Mouse (Mus musculus) forebrain, embryonic 10.5 days (tissue): ENCODE results near the gene Mas1. TPM values are rescaled to one million over a fixed set of nuclear protein-coding genes. Genes with fewer than 3 reads are reported as not detected.
A peak's percentile ranks its signal among the peaks of the same experiment; 100 is the strongest.

Source experiments
- DNase-seq: peaks from one replicate; pipeline ENCODE4 v3.0.0-alpha.2; 2017; ENCODE audit warnings: low spot score; ENCODE audit errors: extremely low spot score
- H3K27ac ChIP-seq: fragments of 300-500 bp; sonication (generic); 2 replicates; pipeline ENCODE4 v1.5.1; 2016; ENCODE audit warnings: mild to moderate bottlenecking
- H3K27me3 ChIP-seq: fragments of 300-500 bp; sonication (generic); 2 replicates; pipeline ENCODE4 v1.6.1; 2016; ENCODE audit warnings: mild to moderate bottlenecking; ENCODE audit not compliant: poor library complexity, severe bottlenecking
- H3K36me3 ChIP-seq: fragments of 300-500 bp; sonication (generic); replicated peaks from 2 replicates; pipeline ENCODE4 v1.6.1; 2016; ENCODE audit warnings: mild to moderate bottlenecking, moderate library complexity
- H3K4me1 ChIP-seq: fragments of 300-500 bp; sonication (generic); 2 replicates; pipeline ENCODE4 v1.6.1; 2016
- H3K4me3 ChIP-seq: fragments of 300-500 bp; sonication (generic); 2 replicates; pipeline ENCODE4 v1.5.1; 2016; ENCODE audit warnings: mild to moderate bottlenecking, moderate library complexity
- H3K9me3 ChIP-seq: fragments of 300-500 bp; sonication (generic); 2 replicates; pipeline ENCODE4 v1.6.1; 2016; ENCODE audit warnings: mild to moderate bottlenecking, moderate library complexity
- WGBS: fragments of 180-500 bp; shearing (Covaris S2); methylation state at CpG from one replicate; pipeline ENCODE4 v1.1.7; 2016; 5-methylcytosine and 5-hydroxymethylcytosine counted together
- polyA plus RNA-seq: library from polyadenylated mRNA; unstranded; fragments of >200 nt; fragmentation: Nextera tagmentation; extraction: Ambion mirVana; gene quantifications from 2 replicates; pipeline ENCODE4 v1.2.1, GENCODE M21; 2016

The Mas1 gene
- 0.49 and 0.51 TPM in 2 replicates for polyA plus RNA-seq

DNA sequence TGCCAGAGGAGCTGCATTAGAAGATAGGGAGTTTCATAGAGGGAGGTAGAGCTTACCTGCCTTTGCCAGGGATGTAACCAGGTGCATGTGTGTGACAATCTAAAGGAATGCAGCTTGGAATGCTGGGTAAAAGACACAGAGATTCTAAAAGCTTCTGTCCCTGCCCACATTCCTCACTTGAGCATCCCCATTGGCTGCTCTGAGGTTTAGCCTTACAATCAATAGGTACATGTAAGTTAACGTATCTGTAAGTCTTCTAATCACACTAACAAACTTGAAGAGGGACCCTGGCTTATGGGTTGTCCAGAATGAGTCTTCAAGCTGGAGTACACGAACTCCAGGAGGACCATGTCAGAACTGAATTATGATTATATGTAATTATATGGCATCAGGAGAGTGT, at the start of gene Mas1:
TSS of gene Mas1 (minus strand) at position 101 of the 400 bp plus-strand sequence.
- Histone ChIP-seq H3K27ac (no peak within 1 kb of the TSS), H3K9me3 (no peaks in the 10 kb centered on the region), H3K4me1 (peaks cover 9% of the 10 kb centered on the region; the same call in 1 of the 2 replicates), H3K4me3 (no peak within 1 kb of the TSS), H3K27me3 (peaks cover 11% of the 10 kb centered on the region; the same call in 1 of the 2 replicates), H3K36me3 (no peaks in the 10 kb centered on the region)
- DNase-seq = no peak
- WGBS = 63% methylated on average over 2 of the region's 2 CpGs

DNA sequence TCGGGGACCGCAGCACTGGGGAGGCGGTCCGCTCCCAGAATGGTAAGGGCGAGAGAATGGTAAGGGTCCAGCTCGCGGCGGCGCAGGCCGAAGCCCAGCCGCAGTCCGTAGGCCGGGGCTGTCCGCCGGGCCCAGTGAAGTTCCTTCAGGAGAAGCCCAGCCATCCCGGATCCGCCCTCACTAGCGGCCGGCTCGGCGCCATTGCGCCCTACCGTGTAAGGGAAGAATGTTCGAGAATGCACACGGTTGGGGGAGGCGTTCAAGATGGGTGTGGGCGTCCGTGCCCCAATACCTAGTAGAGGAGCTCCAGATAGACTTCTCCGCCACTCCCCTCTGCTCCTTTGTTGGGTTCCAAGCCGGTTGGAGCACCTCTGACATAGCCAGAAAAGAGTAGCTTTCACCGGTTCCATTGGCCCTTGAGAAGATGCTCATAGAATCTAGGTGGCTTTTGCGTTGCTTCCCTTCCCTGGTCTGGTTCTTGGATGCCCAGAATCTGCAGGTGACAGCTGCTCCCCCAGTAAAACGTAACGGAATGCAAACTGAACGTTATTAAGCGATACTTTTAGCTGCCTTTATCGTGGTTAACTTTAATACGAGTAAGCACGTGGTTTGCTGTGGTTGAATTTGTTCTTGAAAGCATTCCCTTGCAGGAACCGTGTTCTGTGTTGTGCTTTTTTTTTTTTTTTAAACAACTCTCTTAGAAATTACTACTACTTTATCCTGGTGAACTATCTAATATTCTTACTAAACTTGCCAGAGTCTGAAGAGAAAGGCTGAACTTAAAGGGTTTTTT, 48.8 kb upstream of the Mas1 start:
- Histone ChIP-seq H3K27ac (peak overlapping the region; percentile 96), H3K9me3 (no peaks in the 10 kb centered on the region), H3K4me1 (peaks cover 17% of the 10 kb centered on the region), H3K36me3 (peaks cover 74% of the 10 kb centered on the region), H3K4me3 (peak overlapping the region; percentile 80), H3K27me3 (no peaks in the 10 kb centered on the region)
- WGBS = under 1% methylated on average over 40 of the region's 40 CpGs
- no peak for DNase-seq

DNA sequence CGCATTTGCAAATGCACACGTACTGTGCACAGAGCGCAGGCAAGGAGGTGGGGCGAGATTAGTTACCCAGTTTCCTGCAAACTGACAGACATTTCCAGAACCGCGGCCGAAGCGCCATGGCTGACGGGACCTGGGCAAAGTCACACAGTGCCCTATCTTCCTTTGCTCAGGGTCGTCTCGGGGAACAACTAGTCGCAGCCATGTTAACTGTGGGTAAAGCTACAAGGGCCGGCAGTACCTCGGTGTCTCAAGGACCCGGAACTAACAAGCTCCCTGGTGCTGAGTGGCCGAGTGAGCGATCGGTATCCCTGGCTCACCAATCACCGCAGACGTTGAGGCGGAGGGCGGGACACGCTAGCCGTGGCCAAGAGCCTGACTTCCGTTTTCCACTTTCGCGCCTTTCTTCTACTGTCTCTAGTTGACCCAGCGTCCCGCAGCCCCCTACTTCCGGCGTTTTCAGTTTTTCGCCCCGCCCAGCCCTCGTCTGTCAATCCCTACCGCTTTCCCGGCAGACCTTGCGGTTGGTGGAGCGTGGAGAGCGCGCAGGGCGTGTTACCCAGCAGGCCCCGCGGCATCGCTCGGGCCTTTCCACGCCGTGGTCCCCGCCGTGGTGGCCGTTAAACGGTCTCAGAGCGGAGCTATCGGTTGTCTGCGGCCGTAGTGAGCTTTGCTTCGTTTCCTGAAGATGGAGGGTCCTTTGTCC, 48.1 kb upstream of the Mas1 start, which contains the start of gene Mrpl18:
TSS of gene Mrpl18 (minus strand) at position 465 of the 703 bp plus-strand sequence.
- H3K36me3 ChIP-seq = peaks cover 74% of the 10 kb centered on the region
- under 1% methylated on average over 56 of the region's 56 CpGs for WGBS

DNA sequence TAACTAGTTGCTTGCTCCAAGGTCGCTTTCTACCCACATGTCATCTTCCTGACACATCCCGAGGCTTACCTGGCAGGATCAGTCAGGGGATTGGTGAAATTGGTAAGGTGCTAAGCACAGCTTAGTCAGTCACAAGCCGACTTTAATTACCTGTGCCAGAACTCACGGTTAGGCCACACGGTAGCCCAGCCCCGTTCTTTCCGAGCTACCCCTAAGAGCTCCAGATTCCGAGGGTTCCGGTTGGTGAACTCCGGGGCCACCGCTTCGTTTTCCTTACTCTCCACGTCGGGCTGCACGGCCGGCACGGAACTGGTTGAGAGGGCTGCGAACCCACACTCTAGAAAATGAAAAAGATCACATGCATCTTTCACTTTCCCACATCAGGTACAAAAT, 47.5 kb upstream of the Mas1 start, which contains the start of gene Tcp1:
TSS of gene Tcp1 (plus strand) at position 214 of the 393 bp plus-strand sequence.
- 1% methylated on average over 18 of the region's 18 CpGs for WGBS
- peak within 1 kb of the TSS; percentile 96 for H3K27ac ChIP-seq
- H3K4me1 ChIP-seq = peaks cover 17% of the 10 kb centered on the region
- DNase-seq = no peak
- H3K4me3 ChIP-seq = peak within 1 kb of the TSS; percentile 80
- H3K36me3 ChIP-seq = peaks cover 74% of the 10 kb centered on the region
- H3K27me3 ChIP-seq = no peaks in the 10 kb centered on the region
- no peaks in the 10 kb centered on the region for H3K9me3 ChIP-seq

More for the DNA sequence above, 48.1 kb upstream of the Mas1 start, which contains the start of gene Mrpl18:
- Histone ChIP-seq H3K4me1 (peaks cover 17% of the 10 kb centered on the region), H3K27me3 (no peaks in the 10 kb centered on the region), H3K4me3 (peak within 1 kb of the TSS; percentile 80), H3K9me3 (no peaks in the 10 kb centered on the region), H3K27ac (peak within 1 kb of the TSS; percentile 96)
- DNase-seq = peak; percentile 100

DNA sequence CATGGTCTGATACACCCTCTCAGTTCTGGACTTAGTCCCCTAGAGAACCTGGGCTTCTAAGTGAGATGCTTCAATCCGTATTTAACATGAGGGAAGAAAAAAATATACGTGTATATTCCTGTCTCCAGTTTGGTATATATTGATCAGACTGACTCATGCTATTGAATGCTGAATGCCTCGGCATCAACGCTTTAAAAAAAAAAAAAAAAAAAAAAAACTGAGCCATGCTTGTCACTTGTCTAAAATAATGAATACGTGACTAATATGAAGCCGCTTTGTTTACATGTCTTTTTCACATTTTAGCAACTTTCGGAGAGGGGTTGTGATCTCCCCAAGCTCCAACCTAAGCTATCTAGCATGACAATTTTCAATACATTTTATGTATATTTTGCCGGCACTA, 42.4 kb upstream of the Mas1 start:
- Histone ChIP-seq H3K4me3 (no peak overlapping the region), H3K36me3 (peaks cover 68% of the 10 kb centered on the region), H3K27ac (no peak overlapping the region), H3K4me1 (peaks cover 7% of the 10 kb centered on the region), H3K9me3 (no peaks in the 10 kb centered on the region), H3K27me3 (no peaks in the 10 kb centered on the region)
- DNase-seq = no peak
- WGBS = 93% methylated on average over 8 of the region's 8 CpGs

DNA sequence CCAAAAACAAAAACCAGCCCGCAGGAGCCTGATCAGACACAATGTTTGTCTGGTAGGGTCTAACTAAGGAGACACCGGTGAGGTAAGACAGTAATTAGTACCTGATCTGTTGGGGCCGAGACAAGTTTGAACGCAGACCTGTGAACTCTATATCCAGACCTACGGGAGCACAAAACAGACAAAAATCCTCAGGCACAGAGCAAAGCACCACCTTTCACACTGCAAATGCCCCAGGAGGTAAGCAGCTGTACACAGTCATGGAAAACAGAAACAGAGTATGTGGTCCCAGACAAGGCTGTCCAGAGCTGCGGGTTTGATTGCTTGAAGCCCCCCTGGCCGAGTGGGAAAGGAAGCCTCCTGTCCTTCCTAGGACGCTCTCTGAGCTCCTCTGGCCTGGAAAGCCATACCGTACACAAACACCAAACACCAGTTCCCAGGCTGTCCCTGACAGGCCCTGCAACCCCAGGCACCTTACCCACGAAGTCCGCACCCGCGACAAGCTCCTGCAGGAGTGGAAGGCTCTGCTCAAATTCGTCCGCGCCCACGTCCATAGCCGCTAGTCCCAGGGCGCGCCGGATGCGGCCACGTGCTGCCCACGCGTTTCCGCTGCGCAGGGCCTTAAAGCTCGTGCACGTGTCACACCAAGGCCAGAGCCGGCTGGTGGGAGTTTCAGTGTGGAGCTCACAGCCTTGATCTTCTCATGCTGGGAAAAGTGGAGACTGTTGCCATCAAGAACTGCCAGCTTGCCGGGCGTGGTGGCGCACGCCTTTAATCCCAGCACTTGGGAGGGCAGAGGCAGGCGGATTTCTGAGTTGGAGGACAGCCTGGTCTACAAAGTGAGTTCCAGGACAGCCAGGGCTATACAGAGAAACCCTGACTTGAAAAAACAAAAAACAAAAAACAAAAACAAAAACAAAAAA, 41.7 kb upstream of the Mas1 start, which contains the start of gene Pnldc1:
TSS of gene Pnldc1 (minus strand) at position 870 of the 920 bp plus-strand sequence.
- Histone ChIP-seq H3K27me3 (no peaks in the 10 kb centered on the region), H3K4me3 (no peak within 1 kb of the TSS), H3K36me3 (peaks cover 73% of the 10 kb centered on the region), H3K9me3 (no peaks in the 10 kb centered on the region), H3K4me1 (no peaks in the 10 kb centered on the region), H3K27ac (no peak within 1 kb of the TSS)
- no peak for DNase-seq
- 79% methylated on average over 35 of the region's 35 CpGs for WGBS

DNA sequence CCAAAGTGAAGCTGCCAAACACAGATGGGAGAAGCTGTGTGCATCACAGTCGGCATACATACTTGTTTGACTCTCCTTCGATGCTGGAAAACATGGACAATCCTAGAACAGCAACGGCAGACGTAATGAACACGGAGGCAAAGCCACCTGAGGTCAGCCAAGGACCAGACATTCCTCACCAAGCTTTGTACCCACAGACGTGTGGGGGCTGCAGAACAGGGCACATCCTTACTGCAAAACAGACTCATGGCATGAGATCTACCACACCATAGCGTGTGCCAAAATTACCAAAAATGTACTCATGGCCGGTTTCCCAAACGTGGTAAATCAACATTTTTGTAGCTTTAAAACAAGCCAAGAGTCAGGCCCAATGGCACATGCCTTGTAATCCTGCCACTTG, 38.5 kb upstream of the Mas1 start:
- no peak overlapping the region for H3K27ac ChIP-seq
- DNase-seq = no peak
- 91% methylated on average over 9 of the region's 9 CpGs for WGBS
- peaks cover 13% of the 10 kb centered on the region for H3K4me1 ChIP-seq
- H3K4me3 ChIP-seq = no peak overlapping the region
- no peaks in the 10 kb centered on the region for H3K27me3 ChIP-seq
- H3K9me3 ChIP-seq = no peaks in the 10 kb centered on the region
- H3K36me3 ChIP-seq = peaks cover 61% of the 10 kb centered on the region

DNA sequence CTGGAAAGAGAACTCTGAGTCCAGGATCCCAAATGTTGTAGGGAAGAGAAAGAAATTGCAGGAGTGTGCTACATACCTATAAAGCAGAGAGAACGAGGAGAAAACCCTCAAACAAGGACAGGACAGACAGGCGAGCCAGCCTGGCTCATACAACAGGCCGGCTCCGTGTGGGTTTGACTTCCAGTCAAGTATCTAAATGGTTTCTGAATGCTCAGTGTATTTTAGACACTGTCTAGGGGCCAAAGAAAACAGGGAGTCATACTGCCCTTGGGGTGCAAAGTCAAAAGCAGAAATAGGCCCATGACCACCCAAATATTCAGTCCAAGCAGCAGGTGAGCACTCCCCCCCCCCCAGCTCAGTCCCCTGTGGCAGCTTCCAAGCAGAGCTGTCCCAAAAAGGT, 37.9 kb upstream of the Mas1 start:
- 90% methylated on average over 4 of the region's 4 CpGs for WGBS
- H3K4me1 ChIP-seq = peaks cover 13% of the 10 kb centered on the region
- H3K36me3 ChIP-seq = peaks cover 61% of the 10 kb centered on the region

DNA sequence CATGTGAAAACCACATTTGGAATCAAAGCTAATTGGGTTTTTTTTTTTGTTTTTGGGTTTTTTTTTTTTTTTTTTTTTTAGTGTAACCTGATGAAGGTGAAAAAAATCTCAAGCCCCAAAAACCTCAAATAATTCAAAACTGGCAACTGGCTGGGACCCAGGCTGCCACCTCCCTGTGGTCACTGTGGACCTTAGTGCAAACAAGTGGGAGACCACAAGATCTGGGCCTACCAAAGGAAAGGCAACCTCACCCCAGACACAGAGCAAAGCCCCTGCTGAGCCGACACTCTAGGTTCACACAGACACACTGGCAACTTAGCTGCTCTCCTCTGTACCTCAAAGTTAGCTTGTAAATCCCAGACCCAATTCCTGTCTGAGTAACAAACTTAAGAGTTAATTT, 36.4 kb upstream of the Mas1 start:
- H3K4me1 ChIP-seq = peaks cover 13% of the 10 kb centered on the region
- no peak overlapping the region for H3K27ac ChIP-seq
- no peaks in the 10 kb centered on the region for H3K27me3 ChIP-seq
- H3K4me3 ChIP-seq = no peak overlapping the region
- H3K36me3 ChIP-seq = peaks cover 56% of the 10 kb centered on the region
- WGBS = 77% methylated on average over 1 of the region's 1 CpGs
- H3K9me3 ChIP-seq = no peaks in the 10 kb centered on the region
- no peak for DNase-seq

More for the DNA sequence above, 37.9 kb upstream of the Mas1 start:
- Histone ChIP-seq H3K4me3 (no peak overlapping the region), H3K27me3 (no peaks in the 10 kb centered on the region), H3K9me3 (no peaks in the 10 kb centered on the region), H3K27ac (no peak overlapping the region)
- DNase-seq = no peak

DNA sequence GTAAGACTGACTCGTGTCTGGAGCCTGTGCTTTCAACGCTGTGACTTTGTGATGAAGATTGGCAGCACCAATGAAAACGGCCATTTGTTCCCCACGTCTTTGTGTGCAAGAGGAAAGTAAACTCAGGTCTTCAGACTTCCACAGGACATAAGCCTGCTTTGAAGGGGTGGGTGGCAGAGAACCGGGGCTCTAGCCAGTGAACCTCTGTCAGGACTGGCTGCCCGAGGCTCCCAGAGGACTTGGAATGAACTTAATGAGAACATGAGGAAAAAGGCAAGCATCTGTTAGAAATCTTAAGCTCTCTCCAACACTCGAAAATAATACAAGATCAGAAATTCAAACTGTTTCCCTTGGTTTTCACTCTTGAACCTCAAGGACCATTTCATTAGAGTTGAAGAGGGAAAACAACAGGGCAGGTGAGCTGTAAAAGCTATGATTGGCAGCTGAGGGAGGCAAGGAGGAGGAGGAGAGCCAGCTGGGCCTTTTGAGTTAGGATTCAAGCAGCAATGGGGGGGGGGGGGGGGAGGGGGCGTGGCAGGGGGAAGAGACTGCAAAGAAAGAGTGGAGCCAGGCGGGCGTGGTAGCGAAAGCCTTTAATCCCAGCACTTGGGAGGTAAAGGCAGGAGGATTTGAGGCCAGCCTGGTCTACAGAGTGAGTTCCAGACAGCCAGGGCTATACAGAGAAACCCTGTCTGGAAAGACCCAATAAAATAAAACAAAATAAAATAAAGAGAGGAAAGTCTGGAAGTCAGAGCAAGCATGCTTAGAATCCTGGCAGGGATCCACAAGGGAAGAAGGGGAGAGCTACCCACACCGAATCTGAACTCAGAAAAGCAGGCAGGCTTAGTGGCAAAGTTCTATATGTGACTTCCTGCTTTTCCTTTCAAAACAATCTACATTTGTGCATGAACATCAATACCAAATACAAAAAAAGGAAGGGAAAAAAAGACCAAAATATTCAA, 35.7 kb upstream of the Mas1 start:
- Histone ChIP-seq H3K36me3 (peaks cover 59% of the 10 kb centered on the region), H3K27ac (peak overlapping the region; percentile 66), H3K9me3 (no peaks in the 10 kb centered on the region), H3K4me1 (peaks cover 13% of the 10 kb centered on the region), H3K4me3 (no peak overlapping the region), H3K27me3 (no peaks in the 10 kb centered on the region)
- DNase-seq = peak; percentile 55
- WGBS = 28% methylated on average over 11 of the region's 12 CpGs

DNA sequence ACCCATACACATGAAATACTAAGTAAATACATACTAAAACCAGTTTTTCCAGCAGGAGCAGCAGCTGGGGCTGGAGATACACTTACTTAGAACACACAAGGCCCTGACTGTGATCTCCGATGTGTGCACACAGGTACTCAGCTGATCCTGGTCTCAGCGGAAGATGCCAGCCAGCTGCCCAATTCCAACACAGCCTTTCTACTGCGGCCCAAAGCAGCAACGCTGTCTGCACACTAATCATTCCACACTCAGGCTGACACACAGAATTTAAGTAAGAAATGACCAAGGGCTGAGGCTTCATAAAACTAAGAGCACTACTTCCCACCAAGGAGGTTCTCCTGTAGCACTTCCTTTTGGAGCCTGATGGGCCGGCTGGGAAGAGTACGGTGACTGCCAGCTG, 34.3 kb upstream of the Mas1 start:
- 95% methylated on average over 6 of the region's 6 CpGs for WGBS
- H3K4me1 ChIP-seq = peaks cover 18% of the 10 kb centered on the region
- H3K27ac ChIP-seq = no peak overlapping the region
- no peak overlapping the region for H3K4me3 ChIP-seq
- H3K27me3 ChIP-seq = no peaks in the 10 kb centered on the region
- no peak for DNase-seq
- no peaks in the 10 kb centered on the region for H3K9me3 ChIP-seq
- H3K36me3 ChIP-seq = peaks cover 65% of the 10 kb centered on the region
